Mouse (Mus musculus) T-helper 2 cell (primary cell): ENCODE data around the gene Mdm2.

Experiments used
- in situ Hi-C: fragments of 300-600 bp; cut with MboI, MseI; formaldehyde crosslinking; loops from one replicate; pipeline ENCODE4 v1.15.1; 2025; ENCODE audit warnings: high pct_unique_total_duplicates

Gene Mdm2

GRCm38 (mm10) chr10:117671266-117671665 is 39.3 kb downstream of the Mdm2 start:
- in situ Hi-C loops, result loop anchor here (10.0 kb wide), 1 partner anchor 106 kb away; no protein-coding TSS in a partner anchor

- in situ Hi-C loops, result loop anchor here (10.0 kb wide), 1 partner anchor 106 kb away; no protein-coding TSS in a partner anchor
Observed at GRCm38 (mm10) chr10:117670791-117671190, 39.8 kb downstream of the Mdm2 start.

- in situ Hi-C loops, result loop anchor here (10.0 kb wide), 1 partner anchor 105 kb away; no protein-coding TSS in a partner anchor
Observed at GRCm38 (mm10) chr10:117670092-117670491, 40.5 kb downstream of the Mdm2 start.

- in situ Hi-C loops, result loop anchor here (10.0 kb wide), 1 partner anchor 105 kb away; no protein-coding TSS in a partner anchor
Observed at GRCm38 (mm10) chr10:117669449-117670090, 41.0 kb downstream of the Mdm2 start.

- in situ Hi-C loops, result no loop called here
Observed at GRCm38 (mm10) chr10:117668546-117669300, 41.8 kb downstream of the Mdm2 start.

GRCm38 (mm10) chr10:117667663-117668507 is 42.7 kb downstream of the Mdm2 start:
- in situ Hi-C loops, result no loop called here

GRCm38 (mm10) chr10:117666947-117667630 is 43.5 kb downstream of the Mdm2 start:
- in situ Hi-C loops, result no loop called here

- in situ Hi-C loops, result no loop called here
Observed at GRCm38 (mm10) chr10:117666361-117666760, 44.2 kb downstream of the Mdm2 start.

- in situ Hi-C loops, result no loop called here
Observed at GRCm38 (mm10) chr10:117665376-117666275, 44.9 kb downstream of the Mdm2 start.

- in situ Hi-C loops, result no loop called here
Observed at GRCm38 (mm10) chr10:117664926-117665209, 45.7 kb downstream of the Mdm2 start.

- in situ Hi-C loops, result no loop called here
Observed at GRCm38 (mm10) chr10:117664208-117664925, 46.2 kb downstream of the Mdm2 start.

- in situ Hi-C loops, result no loop called here
Observed at GRCm38 (mm10) chr10:117663865-117664200, 46.7 kb downstream of the Mdm2 start.

- in situ Hi-C loops, result no loop called here
Observed at GRCm38 (mm10) chr10:117663056-117663864, 47.3 kb downstream of the Mdm2 start.

- in situ Hi-C loops, result no loop called here
Observed at GRCm38 (mm10) chr10:117662316-117663055, 48.1 kb downstream of the Mdm2 start.

GRCm38 (mm10) chr10:117659819-117660218 is 50.7 kb downstream of the Mdm2 start:
- in situ Hi-C loops, result no loop called here

GRCm38 (mm10) chr10:117659430-117659813 is 51.1 kb downstream of the Mdm2 start:
- in situ Hi-C loops, result no loop called here

- in situ Hi-C loops, result no loop called here
Observed at GRCm38 (mm10) chr10:117658522-117659429, 51.8 kb downstream of the Mdm2 start.
